Mouse (Mus musculus): ENCODE measurements around the gene Efcab2. TPM values are rescaled to one million over a fixed set of nuclear protein-coding genes. Genes with fewer than 3 reads are reported as not detected.

Efcab2 gene
- polyA plus RNA-seq, 1 experiment from 2014 or later, result 3.5 TPM

- H3K9ac ChIP-seq, result peak within 1 kb of the TSS; percentile 72
- ATAC-seq (ENCODE audit: insufficient number of reproducible peaks, low FRiP score, low TSS enrichment, low read depth), result peak; percentile 51; the same call in 1 of the 2 replicates
- H3K36me3 ChIP-seq, result no peaks in the 10 kb centered on the region
- WGBS, result under 1% methylated on average over 87 of the region's 92 CpGs
- H3K27me3 ChIP-seq, result peaks cover 16% of the 10 kb centered on the region
- no peaks in the 10 kb centered on the region for H3K9me3 ChIP-seq
- H3K4me3 ChIP-seq, result peak within 1 kb of the TSS; percentile 61
- peak within 1 kb of the TSS; percentile 80 for H3K27ac ChIP-seq
- H3K4me1 ChIP-seq, result peaks cover 48% of the 10 kb centered on the region
- peak within 1 kb of the TSS; percentile 100 for H3K4me2 ChIP-seq
These were observed 122.8 kb downstream of the Efcab2 start, which contains the start of gene Kif26b for GRCm38 (mm10) chr1:178528431-178529351. TSS of gene Kif26b (plus strand) at chr1:178529125.

- peaks cover 16% of the 10 kb centered on the region for H3K27me3 ChIP-seq
- no peak for ATAC-seq (ENCODE audit: insufficient number of reproducible peaks, low FRiP score, low TSS enrichment, low read depth)
- peak overlapping the region; percentile 61 for H3K4me3 ChIP-seq
- under 1% methylated on average over 38 of the region's 38 CpGs for WGBS
- H3K4me2 ChIP-seq, result peak overlapping the region; percentile 100
- H3K4me1 ChIP-seq, result peaks cover 53% of the 10 kb centered on the region
- H3K36me3 ChIP-seq, result no peaks in the 10 kb centered on the region
- no peaks in the 10 kb centered on the region for H3K9me3 ChIP-seq
- H3K27ac ChIP-seq, result peak overlapping the region; percentile 80; the same call in 1 of the 2 replicates
- H3K9ac ChIP-seq, result peak overlapping the region; percentile 72
These were observed 123.8 kb downstream of the Efcab2 start for GRCm38 (mm10) chr1:178529512-178530300.

- under 1% methylated on average over 62 of the region's 62 CpGs for WGBS
- peaks cover 16% of the 10 kb centered on the region for H3K27me3 ChIP-seq
- H3K9me3 ChIP-seq, result no peaks in the 10 kb centered on the region
- no peak overlapping the region for H3K27ac ChIP-seq
- peak overlapping the region; percentile 100 for H3K4me2 ChIP-seq
- peaks cover 53% of the 10 kb centered on the region for H3K4me1 ChIP-seq
- peak overlapping the region; percentile 72; the same call in 1 of the 2 replicates for H3K9ac ChIP-seq
- H3K36me3 ChIP-seq, result peaks cover 4% of the 10 kb centered on the region; the same call in 1 of the 2 replicates
- peak; percentile 45; the same call in 1 of the 2 replicates for ATAC-seq (ENCODE audit: insufficient number of reproducible peaks, low FRiP score, low TSS enrichment, low read depth)
- peak overlapping the region; percentile 61 for H3K4me3 ChIP-seq
These were observed 124.6 kb downstream of the Efcab2 start for GRCm38 (mm10) chr1:178530301-178531078.

Small RNA genes within 50 kb of the gene (microRNA-seq; reads per million reads assigned to microRNA genes)
- not detected for gene Gm27458

Other genes with a start within 250 kb of the Efcab2 start
- gene Desi2, start 218.7 kb upstream of the Efcab2 start, polyA plus RNA-seq (2015; fragmentation: Nextera tagmentation; extraction: Ambion mirVana), result 22.7 and 26.2 TPM in 2 replicates
- 101 TPM in 2 replicates for gene Cox20, start 87.0 kb upstream of the Efcab2 start, polyA plus RNA-seq (2015; fragmentation: Nextera tagmentation; extraction: Ambion mirVana)
- gene Hnrnpu, start 68.3 kb upstream of the Efcab2 start, polyA plus RNA-seq (2015; fragmentation: Nextera tagmentation; extraction: Ambion mirVana), result 250 and 296 TPM in 2 replicates
- 3.8 and 5.3 TPM in 2 replicates for gene Kif26b, start 123.0 kb downstream of the Efcab2 start, polyA plus RNA-seq (2015; fragmentation: Nextera tagmentation; extraction: Ambion mirVana)